Mouse (Mus musculus): Measurements from ENCODE around the gene Mei1.

- TF ChIP-seq CTCF (IDR thresholded peaks at IDR 0.05; ENCODE audit: low read depth, low read length) = no peak
- no peak for TF ChIP-seq EP300 (IDR thresholded peaks at IDR 0.05; ENCODE audit: insufficient read depth, low read depth, low read length)
Measured at GRCm38 (mm10) chr15:82151176-82151575, 81.4 kb downstream of the Mei1 start.
